In genomic region chr19:5060365-5061330, GRCm38 (mm10) we compare ENCODE assay signal across 8 mouse cellular contexts. TPM values are rescaled to one million over a fixed set of nuclear protein-coding genes. Genes with fewer than 3 reads are reported as not detected.
DNase-seq lines count a peak whose midpoint lies in the region; ATAC-seq and TF ChIP-seq lines count a peak whose summit lies in the region.
"Had no signal": no experiment of that assay in that cellular context is flagged by ENCODE, and none has a peak within 500 bp of the region (broad histone marks: within the 10 kb centered on the region; RNA-seq: fewer than 3 reads in every experiment).

No protein-coding gene starts in this region.

- DNase-seq in lung, embryonic 14.5 days: peak; percentile 84
- no peak for DNase-seq in lung, adult 2 months
- no peak for DNase-seq in heart, postnatal 0 days (ENCODE audit: low spot score)
- DNase-seq in lung, postnatal 36 days: peak; percentile 29
- no peak for DNase-seq in adrenal gland, adult 2 months
- no peak for DNase-seq in adrenal gland, adult (ENCODE audit: inconsistent age in 2 of 2, low spot score in 1 of 2)

- peak; percentile 48 for ATAC-seq in lung, embryonic 14.5 days (ENCODE audit: insufficient read depth)
- ATAC-seq in embryonic facial prominence, embryonic 12.5 days (ENCODE audit: insufficient number of reproducible peaks, insufficient read depth, low FRiP score, low TSS enrichment): no peak
- ATAC-seq in heart, postnatal 0 days (ENCODE audit: insufficient read depth, low read depth): no peak

- no peak for TF ChIP-seq EP300 in heart, postnatal 0 days (IDR thresholded peaks at IDR 0.05; ENCODE audit: low read depth)

- H3K4me1 ChIP-seq in lung, embryonic 14.5 days (ENCODE audit: insufficient read depth): peaks cover 49% of the 10 kb centered on the region
- H3K4me1 ChIP-seq in lung, adult 2 months (ENCODE audit: control insufficient read depth, insufficient read depth, low read length): peaks cover 7% of the 10 kb centered on the region; the same call in 1 of the 2 replicates
- H3K4me1 ChIP-seq in embryonic facial prominence, embryonic 12.5 days: peaks cover 57% of the 10 kb centered on the region
- peaks cover 16% of the 10 kb centered on the region; the same call in 1 of the 2 replicates for H3K4me1 ChIP-seq in heart, postnatal 0 days (ENCODE audit: control insufficient read depth, insufficient read depth)

- no peak overlapping the region for H3K4me3 ChIP-seq in lung, embryonic 14.5 days (ENCODE audit: low read depth, low read length)
- H3K4me3 ChIP-seq in lung, adult 2 months (replicated peaks; ENCODE audit: extremely low read depth, low read depth, low read length): no peak overlapping the region
- H3K4me3 ChIP-seq in embryonic facial prominence, embryonic 12.5 days: no peak overlapping the region
- H3K4me3 ChIP-seq in heart, postnatal 0 days (ENCODE audit: low read depth, low read length): no peak overlapping the region

- H3K4me2 ChIP-seq in lung, embryonic 14.5 days: peak overlapping the region; percentile 25; the same call in 1 of the 2 replicates
- H3K4me2 ChIP-seq in embryonic facial prominence, embryonic 12.5 days (replicated peaks): no peak overlapping the region
- no peak overlapping the region for H3K4me2 ChIP-seq in heart, postnatal 0 days (ENCODE audit: low read depth, low read length)

- WGBS in lung, embryonic 14.5 days: 22% methylated on average over 5 of the region's 5 CpGs
- 45% methylated on average over 5 of the region's 5 CpGs for WGBS in lung, adult 2 months
- 36% methylated on average over 5 of the region's 5 CpGs for WGBS in embryonic facial prominence, embryonic 12.5 days
- WGBS in heart, postnatal 0 days: 44% methylated on average over 5 of the region's 5 CpGs

- H3K27me3 ChIP-seq in lung, embryonic 14.5 days (ENCODE audit: insufficient read depth, low read length): no peaks in the 10 kb centered on the region
- no peaks in the 10 kb centered on the region for H3K27me3 ChIP-seq in embryonic facial prominence, embryonic 12.5 days
- H3K27me3 ChIP-seq in heart, postnatal 0 days (ENCODE audit: control insufficient read depth, insufficient read depth, low read length): no peaks in the 10 kb centered on the region

- H3K36me3 ChIP-seq in lung, embryonic 14.5 days (ENCODE audit: insufficient read depth): no peaks in the 10 kb centered on the region
- no peaks in the 10 kb centered on the region for H3K36me3 ChIP-seq in embryonic facial prominence, embryonic 12.5 days
- H3K36me3 ChIP-seq in heart, postnatal 0 days (replicated peaks; ENCODE audit: control insufficient read depth, insufficient read depth, low read length): no peaks in the 10 kb centered on the region

- H3K9me3 ChIP-seq in lung, embryonic 14.5 days (ENCODE audit: low read depth, low read length): no peaks in the 10 kb centered on the region
- H3K9me3 ChIP-seq in embryonic facial prominence, embryonic 12.5 days: no peaks in the 10 kb centered on the region
- H3K9me3 ChIP-seq in heart, postnatal 0 days (replicated peaks; ENCODE audit: control insufficient read depth, low read length): no peaks in the 10 kb centered on the region

- no peak for TF ChIP-seq CTCF in lung, embryonic 14.5 days (IDR thresholded peaks at IDR 0.05; ENCODE audit: low read depth)
- TF ChIP-seq CTCF in lung, adult 2 months (IDR thresholded peaks at IDR 0.05; ENCODE audit: insufficient read depth, low read length): no peak
- TF ChIP-seq CTCF in heart, postnatal 0 days (IDR thresholded peaks at IDR 0.05; ENCODE audit: low read depth): no peak

- peak overlapping the region; percentile 90 for H3K27ac ChIP-seq in lung, embryonic 14.5 days (ENCODE audit: low read depth)
- H3K27ac ChIP-seq in embryonic facial prominence, embryonic 12.5 days: peak overlapping the region; percentile 59
- H3K27ac ChIP-seq in heart, postnatal 0 days (ENCODE audit: low read depth): 0 out of 2 replicates have a peak overlapping the region, but pooled peaks have one; percentile 12
- H3K27ac ChIP-seq: liver, embryonic 14.5 days had no signal

- H3K9ac ChIP-seq in lung, embryonic 14.5 days: no peak overlapping the region
- H3K9ac ChIP-seq in embryonic facial prominence, embryonic 12.5 days: no peak overlapping the region
- no peak overlapping the region for H3K9ac ChIP-seq in heart, postnatal 0 days (replicated peaks; ENCODE audit: low read depth, low read length)
- H3K9ac ChIP-seq: liver, embryonic 14.5 days had no signal

- no peak for TF ChIP-seq POLR2A in lung, adult 2 months (IDR thresholded peaks at IDR 0.05; ENCODE audit: borderline replicate concordance, extremely low read depth, low read depth, low read length)

RNA-seq across cellular contexts. Expression of gene Cd248, which starts 7.2 kb away (rescaled TPM):
- polyA plus RNA-seq in lung, embryonic 14.5 days (2014; fragmentation: Nextera tagmentation; extraction: Ambion mirVana): 105 and 110 TPM in 2 replicates
- 20.9 and 22.6 TPM in 2 replicates for polyA plus RNA-seq in lung, adult 2 months (2012; rRNA removed)
- polyA plus RNA-seq in embryonic facial prominence, embryonic 12.5 days (2016; fragmentation: Nextera tagmentation; extraction: Ambion mirVana): 54.4 and 64.3 TPM in 2 replicates
- total RNA-seq in heart, postnatal 0 days (2014; rRNA removed; ENCODE audit: low replicate concordance): 19.8 and 24.4 TPM in 2 replicates
- 7.8 and 8.8 TPM in 2 replicates for polyA plus RNA-seq in heart, postnatal 0 days (2015; fragmentation: Nextera tagmentation; extraction: Ambion mirVana)
- total RNA-seq in adrenal gland, adult 2 months (2021): 10 to 100 TPM; 10.4 to 19.8 TPM
- polyA plus RNA-seq in adrenal gland, adult 2 months (2012; rRNA removed): 23.4 and 24.1 TPM in 2 replicates

RNA-seq across cellular contexts. Expression of gene Rin1, which starts 10.4 kb away (rescaled TPM):
- 4.0 and 5.9 TPM in 2 replicates for polyA plus RNA-seq in lung, embryonic 14.5 days (2014; fragmentation: Nextera tagmentation; extraction: Ambion mirVana)
- 10.2 and 10.4 TPM in 2 replicates for polyA plus RNA-seq in lung, adult 2 months (2012; rRNA removed)
- polyA plus RNA-seq in embryonic facial prominence, embryonic 12.5 days (2016; fragmentation: Nextera tagmentation; extraction: Ambion mirVana): 1.8 and 2.4 TPM in 2 replicates
- 3.1 and 3.2 TPM in 2 replicates for total RNA-seq in heart, postnatal 0 days (2014; rRNA removed; ENCODE audit: low replicate concordance)
- polyA plus RNA-seq in heart, postnatal 0 days (2015; fragmentation: Nextera tagmentation; extraction: Ambion mirVana): 0.97 and 1.3 TPM in 2 replicates
- total RNA-seq in adrenal gland, adult 2 months (2021): 1 to 10 TPM; 3.1 to 9.6 TPM
- 8.8 and 11.6 TPM in 2 replicates for polyA plus RNA-seq in adrenal gland, adult 2 months (2012; rRNA removed)

RNA-seq across cellular contexts. Expression of gene Brms1, which starts 19.5 kb away (rescaled TPM):
- polyA plus RNA-seq in lung, embryonic 14.5 days (2014; fragmentation: Nextera tagmentation; extraction: Ambion mirVana): 43.4 and 48.0 TPM in 2 replicates
- polyA plus RNA-seq in lung, adult 2 months (2012; rRNA removed): 36.3 and 40.4 TPM in 2 replicates
- 38.4 and 45.4 TPM in 2 replicates for polyA plus RNA-seq in embryonic facial prominence, embryonic 12.5 days (2016; fragmentation: Nextera tagmentation; extraction: Ambion mirVana)
- total RNA-seq in heart, postnatal 0 days (2014; rRNA removed; ENCODE audit: low replicate concordance): 1.9 and 13.6 TPM in 2 replicates
- 20.0 and 20.4 TPM in 2 replicates for polyA plus RNA-seq in heart, postnatal 0 days (2015; fragmentation: Nextera tagmentation; extraction: Ambion mirVana)
- 10 to 100 TPM; 28.5 to 28.8 TPM for total RNA-seq in adrenal gland, adult 2 months (2021)
- polyA plus RNA-seq in adrenal gland, adult 2 months (2012; rRNA removed): 30.3 and 36.2 TPM in 2 replicates

RNA-seq across cellular contexts. Expression of gene AC124502.3, which starts 22.0 kb away (rescaled TPM):
- polyA plus RNA-seq in lung, embryonic 14.5 days (2014; fragmentation: Nextera tagmentation; extraction: Ambion mirVana): 1.3 and 1.8 TPM in 2 replicates
- polyA plus RNA-seq in lung, adult 2 months (2012; rRNA removed): 0.58 and 0.78 TPM in 2 replicates
- polyA plus RNA-seq in embryonic facial prominence, embryonic 12.5 days (2016; fragmentation: Nextera tagmentation; extraction: Ambion mirVana): 3.5 and 4.7 TPM in 2 replicates
- total RNA-seq in heart, postnatal 0 days (2014; rRNA removed; ENCODE audit: low replicate concordance): 1.7 TPM in 1 of 2 replicates, not detected in the other
- polyA plus RNA-seq in heart, postnatal 0 days (2015; fragmentation: Nextera tagmentation; extraction: Ambion mirVana): 0.97 and 1.4 TPM in 2 replicates
- total RNA-seq in adrenal gland, adult 2 months (2021): 1 to 10 TPM; 1.6 to 2.6 TPM
- 0.55 and 0.89 TPM in 2 replicates for polyA plus RNA-seq in adrenal gland, adult 2 months (2012; rRNA removed)

RNA-seq across cellular contexts. Expression of gene B4gat1, which starts 22.0 kb away (rescaled TPM):
- polyA plus RNA-seq in lung, embryonic 14.5 days (2014; fragmentation: Nextera tagmentation; extraction: Ambion mirVana): 45.8 and 47.9 TPM in 2 replicates
- 38.0 and 38.7 TPM in 2 replicates for polyA plus RNA-seq in lung, adult 2 months (2012; rRNA removed)
- polyA plus RNA-seq in embryonic facial prominence, embryonic 12.5 days (2016; fragmentation: Nextera tagmentation; extraction: Ambion mirVana): 46.4 and 48.1 TPM in 2 replicates
- 46.2 and 58.3 TPM in 2 replicates for total RNA-seq in heart, postnatal 0 days (2014; rRNA removed; ENCODE audit: low replicate concordance)
- polyA plus RNA-seq in heart, postnatal 0 days (2015; fragmentation: Nextera tagmentation; extraction: Ambion mirVana): 47.4 and 48.2 TPM in 2 replicates
- total RNA-seq in adrenal gland, adult 2 months (2021): 10 to 100 TPM; 27.8 to 44.9 TPM
- 49.9 and 51.8 TPM in 2 replicates for polyA plus RNA-seq in adrenal gland, adult 2 months (2012; rRNA removed)

Comparison
In these comparisons a context has a peak if more than half of its experiments do, and no peak if none do; other contexts are left out.
1. DNase-seq: peak in lung, embryonic 14.5 days (single experiment) and lung, postnatal 36 days (single experiment); none in lung, adult 2 months (single experiment), heart, postnatal 0 days (single experiment), adrenal gland, adult 2 months (single experiment) and adrenal gland, adult (0 of 2).
2. H3K27ac ChIP-seq: peak in every context shown above with its lines; median percentile 90 in lung, embryonic 14.5 days; 59 in embryonic facial prominence, embryonic 12.5 days; 12 in heart, postnatal 0 days.